Mouse (Mus musculus): ENCODE measurements around the gene Brd4. TPM values are rescaled to one million over a fixed set of nuclear protein-coding genes. Genes with fewer than 3 reads are reported as not detected.
A peak's percentile ranks its signal among the peaks of the same experiment; 100 is the strongest.

The Brd4 gene
- total and polyA plus RNA-seq, 3 experiments, result 12.3 to 91.4 TPM; not detected in 1

DNA sequence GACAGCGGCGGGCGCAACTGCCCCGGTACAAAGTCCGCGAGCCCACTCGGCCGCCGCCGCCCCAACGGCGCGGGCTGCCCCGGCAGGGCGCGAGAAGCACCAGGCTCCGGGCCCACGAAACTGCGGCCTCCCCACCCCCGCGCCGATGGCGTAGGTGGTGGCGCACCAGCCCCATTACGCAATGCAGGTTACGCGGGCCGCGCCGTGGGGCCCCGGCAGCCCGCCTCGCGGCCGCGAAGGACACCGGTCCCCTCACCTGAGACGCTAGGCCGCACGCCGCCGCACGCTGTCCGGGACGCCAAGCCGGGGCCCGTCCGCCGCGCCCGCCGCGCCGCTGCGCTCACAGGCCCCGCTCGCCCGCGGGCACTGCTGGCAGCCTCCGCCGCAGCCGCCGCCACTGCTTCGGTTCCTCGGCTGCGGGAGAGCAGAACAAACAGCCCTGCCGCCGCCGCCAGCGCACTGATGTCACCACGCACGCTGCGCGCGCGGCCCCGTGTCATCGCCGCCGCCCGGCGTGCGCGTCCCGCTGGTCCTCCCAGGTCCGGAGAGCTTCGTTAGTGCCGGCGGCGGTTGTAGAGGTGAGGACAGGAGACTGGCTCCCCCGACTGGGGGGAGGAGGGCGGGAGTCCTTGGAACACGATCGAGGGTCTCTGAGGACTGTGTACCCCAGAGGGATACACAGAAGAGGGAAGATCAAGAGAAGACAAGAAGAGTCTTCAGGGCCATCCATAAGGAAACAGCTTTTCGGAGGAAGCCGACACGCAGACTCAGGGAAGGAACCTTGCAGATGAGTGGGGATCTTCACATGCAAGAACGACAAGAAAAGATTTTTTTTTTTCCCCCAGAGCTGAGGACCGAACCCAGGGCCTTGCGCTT is at the start of gene Brd4 (continued):
- TF ChIP-seq NRF1 (IDR thresholded peaks at IDR 0.05; ENCODE audit: insufficient read depth, low read depth, low read length, poor library complexity, severe bottlenecking) (peak; percentile 67), UBTF (IDR thresholded peaks at IDR 0.05; ENCODE audit: borderline replicate concordance, insufficient read depth, low read depth, low read length) (no peak), JUND (IDR thresholded peaks at IDR 0.05; ENCODE audit: low read depth, low read length) (no peak), POLR2AphosphoS5 (IDR thresholded peaks at IDR 0.05; ENCODE audit: borderline replicate concordance, low read depth, low read length) (no peak)

DNA sequence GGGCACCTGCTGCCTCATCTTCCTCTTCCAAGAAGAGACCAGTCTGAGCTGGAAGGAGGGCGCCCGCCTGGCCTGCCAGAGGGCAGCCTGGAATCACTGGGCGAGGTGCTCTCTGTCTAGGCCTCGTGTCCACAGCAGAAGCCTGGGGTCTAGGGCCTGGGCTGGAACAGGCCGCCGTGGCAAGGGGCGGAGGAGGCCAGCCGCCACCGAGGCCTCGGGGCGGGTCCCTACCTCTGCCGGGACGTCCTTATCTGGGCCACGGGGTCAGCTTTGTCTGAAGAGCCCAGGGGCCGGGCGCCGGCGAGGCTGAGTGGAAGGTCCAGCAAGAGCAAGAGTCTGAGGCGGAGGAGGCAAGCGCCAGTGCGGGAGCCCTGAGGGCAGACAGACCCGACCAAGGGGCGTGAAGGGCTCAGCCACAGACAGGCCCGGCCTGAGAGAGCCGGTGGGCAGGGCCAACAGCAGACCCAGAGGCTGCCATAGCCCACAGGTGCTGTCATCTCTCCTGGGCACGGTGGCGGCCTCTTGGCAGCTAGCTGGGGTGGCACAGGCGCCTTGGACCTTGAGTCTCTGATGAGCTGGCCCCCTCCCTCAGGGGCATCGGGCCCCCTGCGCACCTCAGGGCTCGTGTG is 49.3 kb upstream of the Brd4 start:
- DNase-seq (ENCODE audit: low read depth, low spot score), result no peak
- no peak overlapping the region for H3K27ac ChIP-seq (ENCODE audit: control insufficient read depth, low read depth, low read length)
- TF ChIP-seq EP300 (IDR thresholded peaks at IDR 0.05; ENCODE audit: low read depth in 1 of 2, low read length in 2 of 2) (no peak), MYC (IDR thresholded peaks at IDR 0.05; ENCODE audit: low read depth, low read length) (no peak), BHLHE40 (IDR thresholded peaks at IDR 0.05; ENCODE audit: borderline replicate concordance, low read depth, low read length) (no peak), MXI1 (IDR thresholded peaks at IDR 0.05; ENCODE audit: low read depth, low read length) (no peak), RAD21 (IDR thresholded peaks at IDR 0.05; ENCODE audit: low read depth, low read length) (no peak), ZMIZ1 (IDR thresholded peaks at IDR 0.05; ENCODE audit: low read depth, low read length) (no peak), NRF1 (IDR thresholded peaks at IDR 0.05; ENCODE audit: insufficient read depth, low read depth, low read length, poor library complexity, severe bottlenecking) (no peak), ZC3H11A (IDR thresholded peaks at IDR 0.05; ENCODE audit: low read depth, low read length) (no peak), ETS1 (IDR thresholded peaks at IDR 0.05; ENCODE audit: low read depth, low read length) (no peak), SMC3 (IDR thresholded peaks at IDR 0.05; ENCODE audit: low read depth, low read length) (no peak), GABPA (IDR thresholded peaks at IDR 0.05; ENCODE audit: low read depth, low read length) (no peak), HCFC1 (IDR thresholded peaks at IDR 0.05; ENCODE audit: low read depth, low read length) (no peak), CHD1 (IDR thresholded peaks at IDR 0.05; ENCODE audit: low read depth, low read length) (no peak), TBP (IDR thresholded peaks at IDR 0.05; ENCODE audit: low read depth, low read length) (no peak), NELFE (IDR thresholded peaks at IDR 0.05; ENCODE audit: low read depth, low read length) (no peak)
- H3K79me2 ChIP-seq (ENCODE audit: control insufficient read depth, insufficient read depth, low read length, poor library complexity), result no peaks in the 10 kb centered on the region
- H3K27me3 ChIP-seq (ENCODE audit: control insufficient read depth in 1 of 2, insufficient read depth in 2 of 2, low read length in 2 of 2), result no peaks in the 10 kb centered on the region
- no peak overlapping the region for H3K4me3 ChIP-seq (ENCODE audit: control insufficient read depth in 1 of 2, insufficient read depth in 1 of 2, low read depth in 2 of 2, low read length in 2 of 2)
- no peaks in the 10 kb centered on the region for H3K4me1 ChIP-seq (ENCODE audit: control insufficient read depth in 1 of 2, insufficient read depth in 2 of 2, low read length in 2 of 2)
- peaks cover 0 to 7% of the 10 kb centered on the region in 2 experiments; a peak in 2 of 4 replicates for H3K36me3 ChIP-seq (ENCODE audit: control insufficient read depth in 1 of 2, insufficient read depth in 2 of 2, low read length in 2 of 2)
- H3K9ac ChIP-seq (ENCODE audit: control insufficient read depth, low read depth, low read length, poor library complexity, severe bottlenecking), result no peak overlapping the region
- H3K9me3 ChIP-seq (replicated peaks; ENCODE audit: insufficient read depth, low read length), result no peaks in the 10 kb centered on the region

Data from MEL (cell line).